Mouse (Mus musculus): ENCODE data around the gene Fgd6.
A peak's percentile ranks its signal among the peaks of the same experiment; 100 is the strongest.

The Fgd6 gene

GRCm38 (mm10) chr10:94035658-94036374 lies at the start of gene Fgd6, which contains the start of gene Vezt:
TSS of gene Fgd6 (plus strand) at chr10:94036001.
TSS of gene Vezt (minus strand) at chr10:94035817.
- peak; percentile 99 for DNase-seq (ENCODE audit: low read depth in 2 of 2, low spot score in 2 of 2)

GRCm38 (mm10) chr10:93994136-93994535 lies 41.7 kb upstream of the Fgd6 start:
- DNase-seq (ENCODE audit: low read depth in 2 of 2, low spot score in 2 of 2) = no peak

GRCm38 (mm10) chr10:93995100-93995499 lies 40.7 kb upstream of the Fgd6 start:
- no peak for DNase-seq (ENCODE audit: low read depth in 2 of 2, low spot score in 2 of 2)

GRCm38 (mm10) chr10:93999357-93999756 lies 36.4 kb upstream of the Fgd6 start:
- DNase-seq (ENCODE audit: low read depth in 2 of 2, low spot score in 2 of 2) = no peak

- no peak for DNase-seq (ENCODE audit: low read depth in 2 of 2, low spot score in 2 of 2)
Observed at GRCm38 (mm10) chr10:94000223-94000622, 35.6 kb upstream of the Fgd6 start.

GRCm38 (mm10) chr10:94008356-94008755 lies 27.4 kb upstream of the Fgd6 start:
- DNase-seq (ENCODE audit: low read depth in 2 of 2, low spot score in 2 of 2) = no peak

- DNase-seq (ENCODE audit: low read depth in 2 of 2, low spot score in 2 of 2) = no peak
Observed at GRCm38 (mm10) chr10:94009991-94010679, 25.7 kb upstream of the Fgd6 start.

GRCm38 (mm10) chr10:94011024-94011423 lies 24.8 kb upstream of the Fgd6 start:
- DNase-seq (ENCODE audit: low read depth in 2 of 2, low spot score in 2 of 2) = no peak

GRCm38 (mm10) chr10:94013196-94013595 lies 22.6 kb upstream of the Fgd6 start:
- peak; percentile 10 to 39 for DNase-seq (ENCODE audit: low read depth in 2 of 2, low spot score in 2 of 2)

- no peak for DNase-seq (ENCODE audit: low read depth in 2 of 2, low spot score in 2 of 2)
Observed at GRCm38 (mm10) chr10:94014200-94014599, 21.6 kb upstream of the Fgd6 start.

GRCm38 (mm10) chr10:94017455-94017854 lies 18.3 kb upstream of the Fgd6 start:
- no peak for DNase-seq (ENCODE audit: low read depth in 2 of 2, low spot score in 2 of 2)

- no peak for DNase-seq (ENCODE audit: low read depth in 2 of 2, low spot score in 2 of 2)
Observed at GRCm38 (mm10) chr10:94020587-94020986, 15.2 kb upstream of the Fgd6 start.

- no peak for DNase-seq (ENCODE audit: low read depth in 2 of 2, low spot score in 2 of 2)
Observed at GRCm38 (mm10) chr10:94021059-94021458, 14.7 kb upstream of the Fgd6 start.

GRCm38 (mm10) chr10:94025079-94025478 lies 10.7 kb upstream of the Fgd6 start:
- no peak for DNase-seq (ENCODE audit: low read depth in 2 of 2, low spot score in 2 of 2)

- DNase-seq (ENCODE audit: low read depth in 2 of 2, low spot score in 2 of 2) = no peak
Observed at GRCm38 (mm10) chr10:94028493-94028892, 7.3 kb upstream of the Fgd6 start.

- DNase-seq (ENCODE audit: low read depth in 2 of 2, low spot score in 2 of 2) = no peak
Observed at GRCm38 (mm10) chr10:94031164-94031563, 4.6 kb upstream of the Fgd6 start.

- DNase-seq (ENCODE audit: low read depth in 2 of 2, low spot score in 2 of 2) = peak in 1 of 2 experiments; percentile 3
Observed at GRCm38 (mm10) chr10:94034876-94035657, 734 bp upstream of the Fgd6 start.

GRCm38 (mm10) chr10:94036375-94036758 lies 566 bp downstream of the Fgd6 start:
- DNase-seq (ENCODE audit: low read depth in 2 of 2, low spot score in 2 of 2) = no peak

GRCm38 (mm10) chr10:94037196-94037595 lies 1.4 kb downstream of the Fgd6 start:
- DNase-seq (ENCODE audit: low read depth in 2 of 2, low spot score in 2 of 2) = peak in 1 of 2 experiments; percentile 5

GRCm38 (mm10) chr10:94037596-94037995 lies 1.8 kb downstream of the Fgd6 start:
- DNase-seq (ENCODE audit: low read depth in 2 of 2, low spot score in 2 of 2) = no peak

GRCm38 (mm10) chr10:94038366-94039260 lies 2.8 kb downstream of the Fgd6 start:
- DNase-seq (ENCODE audit: low read depth in 2 of 2, low spot score in 2 of 2) = no peak
